Mouse (Mus musculus): ENCODE data around the gene Foxo4.
A peak's percentile ranks its signal among the peaks of the same experiment; 100 is the strongest.

Foxo4 gene

GRCm38 (mm10) chrX:101253952-101254729 is at the start of gene Foxo4:
Gene Foxo4 (plus strand): TSS chrX:101254528.
- DNase-seq (ENCODE audit: low read depth, low spot score), result peak; percentile 60

- peak; percentile 87 for DNase-seq (ENCODE audit: low read depth, low spot score)
These were observed 32.2 kb upstream of the Foxo4 start, which contains the start of gene Snx12 for GRCm38 (mm10) chrX:101221834-101222795. Gene Snx12 (minus strand): TSS chrX:101222563.

GRCm38 (mm10) chrX:101222796-101223162 is 31.5 kb upstream of the Foxo4 start:
- no peak for DNase-seq (ENCODE audit: low read depth, low spot score)

- no peak for DNase-seq (ENCODE audit: low read depth, low spot score)
These were observed 9.3 kb upstream of the Foxo4 start for GRCm38 (mm10) chrX:101245011-101245410.

GRCm38 (mm10) chrX:101254740-101255139 is 412 bp downstream of the Foxo4 start:
- DNase-seq (ENCODE audit: low read depth, low spot score), result no peak

GRCm38 (mm10) chrX:101256603-101257002 is 2.3 kb downstream of the Foxo4 start:
- DNase-seq (ENCODE audit: low read depth, low spot score), result no peak

GRCm38 (mm10) chrX:101260441-101261325 is 6.4 kb downstream of the Foxo4 start:
- DNase-seq (ENCODE audit: low read depth, low spot score), result no peak

- no peak for DNase-seq (ENCODE audit: low read depth, low spot score)
These were observed 9.6 kb downstream of the Foxo4 start, which contains the start of gene Gm614 for GRCm38 (mm10) chrX:101263892-101264291. Gene Gm614 (minus strand): TSS chrX:101263992.

GRCm38 (mm10) chrX:101266631-101267030 is 12.3 kb downstream of the Foxo4 start:
- DNase-seq (ENCODE audit: low read depth, low spot score), result no peak

GRCm38 (mm10) chrX:101268025-101268754 is 13.9 kb downstream of the Foxo4 start, which contains the start of gene Il2rg:
Gene Il2rg (minus strand): TSS chrX:101268255.
- DNase-seq (ENCODE audit: low read depth, low spot score), result no peak

- no peak for DNase-seq (ENCODE audit: low read depth, low spot score)
These were observed 14.4 kb downstream of the Foxo4 start, which contains the start of gene Gm20489 for GRCm38 (mm10) chrX:101268755-101269124. Gene Gm20489 (minus strand): TSS chrX:101269023.

- DNase-seq (ENCODE audit: low read depth, low spot score), result no peak
These were observed 19.1 kb downstream of the Foxo4 start for GRCm38 (mm10) chrX:101273410-101273809.

- DNase-seq (ENCODE audit: low read depth, low spot score), result peak; percentile 59
These were observed 19.8 kb downstream of the Foxo4 start, which contains the start of gene Med12 for GRCm38 (mm10) chrX:101273875-101274738. Gene Med12 (plus strand): TSS chrX:101274030.

- no peak for DNase-seq (ENCODE audit: low read depth, low spot score)
These were observed 28.5 kb downstream of the Foxo4 start for GRCm38 (mm10) chrX:101282813-101283212.

GRCm38 (mm10) chrX:101285534-101285933 is 31.2 kb downstream of the Foxo4 start:
- DNase-seq (ENCODE audit: low read depth, low spot score), result no peak

- DNase-seq (ENCODE audit: low read depth, low spot score), result no peak
These were observed 31.8 kb downstream of the Foxo4 start for GRCm38 (mm10) chrX:101285953-101286670.

GRCm38 (mm10) chrX:101287543-101287942 is 33.2 kb downstream of the Foxo4 start:
- DNase-seq (ENCODE audit: low read depth, low spot score), result no peak

GRCm38 (mm10) chrX:101288432-101288831 is 34.1 kb downstream of the Foxo4 start:
- no peak for DNase-seq (ENCODE audit: low read depth, low spot score)

GRCm38 (mm10) chrX:101289037-101289436 is 34.7 kb downstream of the Foxo4 start:
- no peak for DNase-seq (ENCODE audit: low read depth, low spot score)
